Mouse (Mus musculus): Measurements from ENCODE around the gene Arhgdig.
"Not testable (repeated sequence)": the region's sequence is repeated elsewhere in the genome, so short reads cannot be mapped to it uniquely, and the experiment has no call there.

The Arhgdig gene

GRCm38 (mm10) chr17:26203321-26203811 lies 4.2 kb downstream of the Arhgdig start:
- DNase-seq = peak; percentile 33 to 49

- DNase-seq = peak; percentile 36 to 42
Observed at GRCm38 (mm10) chr17:26202737-26203136, 4.8 kb downstream of the Arhgdig start, which contains the start of gene Rgs11. Rgs11 (plus strand) TSS chr17:26202951.

GRCm38 (mm10) chr17:26201998-26202397 lies 5.6 kb downstream of the Arhgdig start:
- DNase-seq = no peak

- peak in 1 of 2 experiments; percentile 28 for DNase-seq
Observed at GRCm38 (mm10) chr17:26200831-26201705, 6.5 kb downstream of the Arhgdig start.

GRCm38 (mm10) chr17:26198892-26199291 lies 8.7 kb downstream of the Arhgdig start, which contains the start of gene Pdia2:
Pdia2 (minus strand) TSS chr17:26199087.
- no peak for DNase-seq

GRCm38 (mm10) chr17:26192481-26193190 lies 14.9 kb downstream of the Arhgdig start:
- DNase-seq = no peak

- DNase-seq = not testable (repeated sequence)
Observed at GRCm38 (mm10) chr17:26191486-26191885, 16.1 kb downstream of the Arhgdig start.

GRCm38 (mm10) chr17:26188091-26188805 lies 19.3 kb downstream of the Arhgdig start:
- no peak for DNase-seq

- peak; percentile 49 to 53 for DNase-seq
Observed at GRCm38 (mm10) chr17:26187592-26187991, 20.0 kb downstream of the Arhgdig start.

- no peak for DNase-seq
Observed at GRCm38 (mm10) chr17:26181179-26181578, 26.4 kb downstream of the Arhgdig start.

GRCm38 (mm10) chr17:26178611-26179010 lies 29.0 kb downstream of the Arhgdig start:
- DNase-seq = no peak

- not testable (repeated sequence) for DNase-seq
Observed at GRCm38 (mm10) chr17:26175248-26175647, 32.3 kb downstream of the Arhgdig start.

GRCm38 (mm10) chr17:26168039-26168438 lies 39.5 kb downstream of the Arhgdig start:
- no peak for DNase-seq

GRCm38 (mm10) chr17:26162736-26163135 lies 44.9 kb downstream of the Arhgdig start:
- no peak for DNase-seq

- no peak for DNase-seq
Observed at GRCm38 (mm10) chr17:26151886-26152630, 55.5 kb downstream of the Arhgdig start.
